Mouse (Mus musculus): ENCODE measurements around the gene Ccdc38. TPM values are rescaled to one million over a fixed set of nuclear protein-coding genes. Genes with fewer than 3 reads are reported as not detected.

Ccdc38 gene
- polyA plus RNA-seq, 1 experiment from 2014 or later = 0.34 TPM

DNA sequence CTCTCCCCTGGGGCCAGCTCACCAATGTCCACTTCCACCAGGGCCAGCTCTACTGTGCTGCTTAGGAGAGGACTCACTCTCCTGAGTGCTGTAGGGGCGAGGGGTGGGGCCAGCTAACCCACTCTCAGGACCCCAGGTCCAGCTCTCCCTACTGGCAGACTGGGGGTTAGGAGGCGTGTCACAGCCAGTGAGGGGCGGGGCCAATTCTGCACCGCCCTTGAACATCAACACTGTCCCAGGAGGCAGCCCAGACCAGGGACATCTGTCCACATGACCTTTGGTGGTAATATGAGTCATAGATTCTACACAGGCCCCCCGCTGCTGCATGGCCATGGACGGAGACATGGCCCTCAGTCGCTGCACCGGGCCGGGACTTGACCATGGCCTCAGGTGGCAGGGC is 19.4 kb downstream of the Ccdc38 start:
- no peak overlapping the region for H3K27ac ChIP-seq (replicated peaks; ENCODE audit: low read depth, low read length)
- H3K4me2 ChIP-seq (ENCODE audit: low read length) = no peak overlapping the region
- no peaks in the 10 kb centered on the region for H3K9me3 ChIP-seq (ENCODE audit: control insufficient read depth, low read length)
- H3K27me3 ChIP-seq (ENCODE audit: control insufficient read depth, insufficient read depth, low read length) = no peaks in the 10 kb centered on the region
- no peak for DNase-seq
- no peaks in the 10 kb centered on the region for H3K4me1 ChIP-seq (ENCODE audit: control insufficient read depth, insufficient read depth, low read length)
- H3K9ac ChIP-seq (replicated peaks; ENCODE audit: low read length) = no peak overlapping the region
- no peaks in the 10 kb centered on the region for H3K36me3 ChIP-seq (ENCODE audit: control insufficient read depth, insufficient read depth, low read length)
- no peak overlapping the region for H3K4me3 ChIP-seq (replicated peaks; ENCODE audit: low read depth, low read length)
- no peak for ATAC-seq (ENCODE audit: low FRiP score, low TSS enrichment)
- 57% methylated on average over 9 of the region's 9 CpGs for WGBS

DNA sequence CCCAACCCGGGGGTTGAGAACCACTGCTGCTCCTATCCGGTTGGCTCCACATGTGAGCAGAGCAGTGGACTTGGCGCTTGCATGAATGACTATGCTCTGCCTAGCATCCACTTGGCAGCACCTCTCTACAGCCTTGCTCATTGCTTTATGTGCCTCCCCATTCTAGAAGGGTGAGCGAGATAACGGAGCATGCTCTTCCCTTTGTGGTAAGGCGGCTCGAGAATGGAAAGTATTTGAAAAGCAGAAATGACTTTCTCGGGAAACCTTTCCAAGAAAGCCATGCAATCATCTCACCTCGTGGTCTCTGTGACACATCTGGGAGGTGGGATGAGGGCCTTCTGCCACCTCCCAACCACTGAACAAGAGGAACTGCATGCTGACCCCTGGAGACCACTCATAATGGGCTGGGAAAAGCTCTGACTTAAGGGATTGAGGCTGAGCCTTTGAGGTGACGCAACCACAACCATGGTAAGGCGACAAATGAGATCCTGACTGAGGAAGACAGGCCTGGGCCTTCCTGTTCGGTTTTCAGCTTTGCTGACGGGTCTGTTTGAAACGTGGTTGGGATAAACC is 24.2 kb downstream of the Ccdc38 start:
- Histone ChIP-seq H3K4me2 (ENCODE audit: low read length) (no peak overlapping the region), H3K9me3 (ENCODE audit: control insufficient read depth, low read length) (no peaks in the 10 kb centered on the region), H3K9ac (replicated peaks; ENCODE audit: low read length) (no peak overlapping the region), H3K4me1 (ENCODE audit: control insufficient read depth, insufficient read depth, low read length) (no peaks in the 10 kb centered on the region), H3K27ac (replicated peaks; ENCODE audit: low read depth, low read length) (no peak overlapping the region), H3K27me3 (ENCODE audit: control insufficient read depth, insufficient read depth, low read length) (no peaks in the 10 kb centered on the region), H3K4me3 (replicated peaks; ENCODE audit: low read depth, low read length) (no peak overlapping the region), H3K36me3 (ENCODE audit: control insufficient read depth, insufficient read depth, low read length) (no peaks in the 10 kb centered on the region)
- ATAC-seq (ENCODE audit: low FRiP score, low TSS enrichment) (no peak), DNase-seq (no peak)
- WGBS = 88% methylated on average over 14 of the region's 14 CpGs

DNA sequence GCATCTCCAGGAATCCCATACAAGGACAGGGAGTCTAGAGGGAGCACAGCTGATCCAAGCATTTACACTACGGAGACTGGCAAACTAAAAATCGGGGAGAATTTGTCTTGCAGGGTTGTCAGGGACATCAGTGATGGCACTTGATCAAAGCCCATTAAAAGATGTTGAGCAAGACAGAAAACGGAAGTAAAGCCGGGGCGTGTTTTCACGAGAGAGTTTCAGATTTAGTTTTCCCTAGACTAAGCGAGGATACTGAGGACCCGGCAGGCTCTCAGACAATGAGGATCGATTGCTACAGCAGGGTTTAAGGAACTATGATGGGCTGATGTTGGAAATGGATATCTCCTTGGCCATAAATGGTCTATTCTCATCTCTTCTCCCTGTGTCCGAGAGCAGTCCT is 26.6 kb downstream of the Ccdc38 start:
- Histone ChIP-seq H3K4me3 (replicated peaks; ENCODE audit: low read depth, low read length) (no peak overlapping the region), H3K9me3 (ENCODE audit: control insufficient read depth, low read length) (no peaks in the 10 kb centered on the region), H3K27ac (replicated peaks; ENCODE audit: low read depth, low read length) (no peak overlapping the region), H3K4me2 (ENCODE audit: low read length) (no peak overlapping the region), H3K4me1 (ENCODE audit: control insufficient read depth, insufficient read depth, low read length) (no peaks in the 10 kb centered on the region), H3K36me3 (ENCODE audit: control insufficient read depth, insufficient read depth, low read length) (no peaks in the 10 kb centered on the region), H3K9ac (replicated peaks; ENCODE audit: low read length) (no peak overlapping the region), H3K27me3 (ENCODE audit: control insufficient read depth, insufficient read depth, low read length) (no peaks in the 10 kb centered on the region)
- ATAC-seq (ENCODE audit: low FRiP score, low TSS enrichment) = no peak
- WGBS = 89% methylated on average over 10 of the region's 10 CpGs
- DNase-seq = no peak

DNA sequence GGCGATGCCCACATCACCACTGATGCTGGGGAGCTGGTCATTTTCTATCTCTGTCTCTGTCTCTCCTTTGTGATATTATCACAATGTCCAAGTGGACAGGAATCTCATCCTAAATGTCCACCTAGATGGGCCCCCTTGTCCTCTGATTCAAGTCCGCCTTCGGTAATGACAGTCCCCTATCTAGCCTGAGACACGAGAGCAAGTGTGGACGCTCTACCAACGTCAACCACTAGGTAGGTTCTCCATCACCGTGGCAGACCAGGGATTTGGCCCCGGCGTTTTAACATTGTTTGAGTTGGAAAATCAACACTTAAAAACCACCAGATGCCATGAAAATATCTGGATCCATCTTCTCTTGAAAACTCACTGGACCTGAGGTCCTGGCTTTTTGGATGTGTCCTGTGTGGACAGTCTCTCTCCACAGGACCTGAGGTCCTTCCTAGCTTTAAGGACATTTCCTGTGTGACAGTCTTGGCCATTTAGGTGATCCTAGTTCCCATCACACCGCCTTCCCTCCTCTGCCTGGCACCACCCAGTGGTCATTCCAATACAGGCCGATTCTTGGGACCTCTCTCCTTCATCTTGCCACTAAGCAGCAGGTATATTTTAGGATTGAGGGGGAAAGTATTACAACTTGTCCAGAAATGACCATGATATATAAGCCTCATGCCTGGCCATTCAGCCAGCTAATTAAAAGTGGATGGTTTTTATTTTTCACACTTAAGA is 27.6 kb downstream of the Ccdc38 start:
- Histone ChIP-seq H3K4me1 (ENCODE audit: control insufficient read depth, insufficient read depth, low read length) (no peaks in the 10 kb centered on the region), H3K27me3 (ENCODE audit: control insufficient read depth, insufficient read depth, low read length) (no peaks in the 10 kb centered on the region), H3K36me3 (ENCODE audit: control insufficient read depth, insufficient read depth, low read length) (no peaks in the 10 kb centered on the region), H3K9me3 (ENCODE audit: control insufficient read depth, low read length) (no peaks in the 10 kb centered on the region), H3K4me2 (ENCODE audit: low read length) (no peak overlapping the region), H3K9ac (replicated peaks; ENCODE audit: low read length) (no peak overlapping the region), H3K4me3 (replicated peaks; ENCODE audit: low read depth, low read length) (no peak overlapping the region), H3K27ac (replicated peaks; ENCODE audit: low read depth, low read length) (no peak overlapping the region)
- no peak for DNase-seq
- ATAC-seq (ENCODE audit: low FRiP score, low TSS enrichment) = no peak
- WGBS = 90% methylated on average over 11 of the region's 11 CpGs

DNA sequence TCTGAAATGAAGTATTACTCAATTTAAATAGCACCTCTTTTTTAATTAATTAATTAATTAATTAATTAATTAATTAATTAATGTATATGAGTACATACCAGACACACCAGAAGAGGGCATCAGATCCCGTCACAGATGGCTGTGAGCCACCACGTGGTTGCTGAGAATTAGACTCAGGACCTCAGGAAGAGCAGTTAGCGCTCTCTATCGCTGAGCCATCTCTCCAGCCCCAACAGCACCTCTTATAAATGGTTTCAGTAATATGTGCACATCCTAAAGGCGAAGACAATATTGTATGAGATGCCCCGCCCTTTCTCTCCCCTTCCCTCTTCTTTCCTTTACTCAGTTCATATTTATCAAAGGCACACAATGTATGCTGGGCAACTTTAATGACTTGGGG is 28.2 kb downstream of the Ccdc38 start:
- Histone ChIP-seq H3K9me3 (ENCODE audit: control insufficient read depth, low read length) (no peaks in the 10 kb centered on the region), H3K27ac (replicated peaks; ENCODE audit: low read depth, low read length) (no peak overlapping the region), H3K9ac (replicated peaks; ENCODE audit: low read length) (no peak overlapping the region), H3K27me3 (ENCODE audit: control insufficient read depth, insufficient read depth, low read length) (no peaks in the 10 kb centered on the region), H3K4me3 (replicated peaks; ENCODE audit: low read depth, low read length) (no peak overlapping the region), H3K4me1 (ENCODE audit: control insufficient read depth, insufficient read depth, low read length) (no peaks in the 10 kb centered on the region), H3K36me3 (ENCODE audit: control insufficient read depth, insufficient read depth, low read length) (no peaks in the 10 kb centered on the region), H3K4me2 (ENCODE audit: low read length) (no peak overlapping the region)
- 87% methylated on average over 6 of the region's 6 CpGs for WGBS
- DNase-seq = no peak
- ATAC-seq (ENCODE audit: low FRiP score, low TSS enrichment) = no peak

DNA sequence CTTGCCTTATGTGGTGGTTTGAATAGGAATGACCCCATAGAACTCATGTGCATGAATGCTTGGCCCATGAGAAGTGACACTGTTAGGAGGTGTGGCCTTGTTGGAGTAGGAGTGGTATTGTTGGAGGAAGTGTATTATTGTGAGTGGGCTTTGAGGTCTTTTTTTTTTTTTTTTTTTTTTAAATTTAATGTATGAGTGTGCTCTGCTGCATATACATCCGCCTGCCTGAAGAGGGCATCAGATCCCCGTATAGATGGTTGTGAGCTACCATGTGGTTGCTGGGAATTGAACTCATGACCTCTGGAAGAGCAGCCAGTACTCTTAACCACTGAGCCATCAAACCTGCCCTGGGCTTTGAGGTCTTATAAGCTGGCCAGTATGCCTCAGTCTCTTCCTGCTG is 31.8 kb downstream of the Ccdc38 start:
- Histone ChIP-seq H3K4me1 (ENCODE audit: control insufficient read depth, insufficient read depth, low read length) (no peaks in the 10 kb centered on the region), H3K36me3 (ENCODE audit: control insufficient read depth, insufficient read depth, low read length) (no peaks in the 10 kb centered on the region), H3K27me3 (ENCODE audit: control insufficient read depth, insufficient read depth, low read length) (no peaks in the 10 kb centered on the region), H3K9me3 (ENCODE audit: control insufficient read depth, low read length) (no peaks in the 10 kb centered on the region), H3K27ac (replicated peaks; ENCODE audit: low read depth, low read length) (no peak overlapping the region), H3K9ac (replicated peaks; ENCODE audit: low read length) (no peak overlapping the region), H3K4me3 (replicated peaks; ENCODE audit: low read depth, low read length) (no peak overlapping the region), H3K4me2 (ENCODE audit: low read length) (no peak overlapping the region)
- DNase-seq (no peak), ATAC-seq (ENCODE audit: low FRiP score, low TSS enrichment) (no peak)
- 66% methylated on average over 2 of the region's 2 CpGs for WGBS

DNA sequence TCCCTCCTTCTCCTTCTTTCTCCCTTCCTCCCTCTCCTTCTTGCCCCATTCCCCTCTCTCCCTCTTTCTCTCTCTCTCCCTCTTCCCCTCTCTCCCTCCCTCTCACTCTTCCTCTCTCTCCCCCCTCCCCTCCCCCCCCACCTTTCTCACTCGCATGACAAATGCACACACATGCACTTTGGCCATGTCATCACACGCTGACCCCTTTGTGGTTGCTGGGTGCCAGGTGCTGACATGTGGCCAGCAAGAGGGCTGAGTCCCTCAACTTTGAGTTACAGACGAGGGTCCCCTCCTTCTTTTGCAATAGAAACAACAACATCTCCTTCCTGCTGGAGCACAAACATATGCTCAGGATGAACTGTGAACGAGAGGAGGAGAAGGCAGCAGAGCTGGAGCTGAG is 34.5 kb downstream of the Ccdc38 start:
- Histone ChIP-seq H3K9ac (replicated peaks; ENCODE audit: low read length) (no peak overlapping the region), H3K4me3 (replicated peaks; ENCODE audit: low read depth, low read length) (no peak overlapping the region), H3K27me3 (ENCODE audit: control insufficient read depth, insufficient read depth, low read length) (no peaks in the 10 kb centered on the region), H3K4me2 (ENCODE audit: low read length) (no peak overlapping the region), H3K9me3 (ENCODE audit: control insufficient read depth, low read length) (no peaks in the 10 kb centered on the region), H3K27ac (replicated peaks; ENCODE audit: low read depth, low read length) (no peak overlapping the region), H3K36me3 (ENCODE audit: control insufficient read depth, insufficient read depth, low read length) (0 out of 2 replicates have a peak, but pooled peaks cover 3% of the 10 kb centered on the region), H3K4me1 (ENCODE audit: control insufficient read depth, insufficient read depth, low read length) (no peaks in the 10 kb centered on the region)
- DNase-seq (no peak), ATAC-seq (ENCODE audit: low FRiP score, low TSS enrichment) (no peak)
- WGBS = 73% methylated on average over 4 of the region's 4 CpGs

DNA sequence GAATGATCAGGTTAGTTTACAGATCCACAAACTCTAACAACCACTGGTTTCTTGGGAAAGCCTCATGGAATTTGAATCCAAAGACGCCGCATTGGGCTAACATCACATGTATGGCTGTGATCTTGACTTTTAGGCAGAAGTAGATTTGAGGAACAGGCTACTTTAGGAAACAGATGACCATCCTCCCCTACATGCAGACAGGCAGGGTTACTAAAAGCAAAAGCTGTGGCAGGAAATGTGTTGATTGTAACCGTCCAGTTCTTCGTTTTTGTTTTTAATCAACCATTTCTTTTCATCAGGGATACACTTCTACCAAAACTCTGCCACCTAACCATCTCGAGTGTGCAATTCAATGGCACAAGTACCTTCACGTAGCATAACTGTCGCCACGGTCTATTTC is 35.5 kb downstream of the Ccdc38 start:
- no peak overlapping the region for H3K4me2 ChIP-seq (ENCODE audit: low read length)
- ATAC-seq (ENCODE audit: low FRiP score, low TSS enrichment) = no peak
- DNase-seq = no peak

DNA sequence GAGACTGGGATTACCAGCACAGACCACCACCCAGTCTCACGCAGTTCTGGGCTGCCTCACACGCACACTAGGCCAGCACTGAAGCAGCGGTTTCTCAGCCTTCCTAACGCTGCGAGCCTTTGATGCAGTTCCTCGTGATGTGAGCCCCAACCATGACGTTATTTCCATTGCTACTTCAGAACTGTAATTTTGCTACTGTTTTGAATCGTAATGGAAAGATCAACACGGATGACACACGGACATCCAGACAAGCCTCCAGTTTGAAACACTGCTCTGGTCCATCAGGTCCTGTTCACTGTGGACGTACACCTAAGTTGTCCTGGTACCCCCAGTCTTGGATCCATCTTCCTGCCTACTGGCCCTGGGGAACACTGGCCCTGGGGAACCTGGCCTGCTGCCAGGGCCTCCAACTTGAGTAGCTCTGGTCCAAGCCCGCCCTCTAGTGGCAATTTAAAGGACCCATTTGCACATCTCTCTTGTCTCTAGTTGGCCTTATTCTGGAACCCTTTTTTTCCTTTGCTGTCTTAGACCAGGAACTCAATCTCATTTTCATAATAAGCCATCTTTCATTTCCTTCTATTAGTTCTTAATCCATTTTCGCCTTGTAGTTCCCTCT is 36.9 kb downstream of the Ccdc38 start:
- H3K4me2 ChIP-seq (ENCODE audit: low read length) = no peak overlapping the region
- ATAC-seq (ENCODE audit: low FRiP score, low TSS enrichment) = no peak
- no peak overlapping the region for H3K4me3 ChIP-seq (replicated peaks; ENCODE audit: low read depth, low read length)
- peak; percentile 89 for DNase-seq
- H3K27me3 ChIP-seq (ENCODE audit: control insufficient read depth, insufficient read depth, low read length) = no peaks in the 10 kb centered on the region
- no peaks in the 10 kb centered on the region for H3K9me3 ChIP-seq (ENCODE audit: control insufficient read depth, low read length)
- H3K27ac ChIP-seq (replicated peaks; ENCODE audit: low read depth, low read length) = no peak overlapping the region
- 70% methylated on average over 13 of the region's 13 CpGs for WGBS
- no peaks in the 10 kb centered on the region for H3K4me1 ChIP-seq (ENCODE audit: control insufficient read depth, insufficient read depth, low read length)
- no peak overlapping the region for H3K9ac ChIP-seq (replicated peaks; ENCODE audit: low read length)
- peaks cover 9% of the 10 kb centered on the region for H3K36me3 ChIP-seq (ENCODE audit: control insufficient read depth, insufficient read depth, low read length)

More for the DNA sequence above, 35.5 kb downstream of the Ccdc38 start:
- Histone ChIP-seq H3K4me1 (ENCODE audit: control insufficient read depth, insufficient read depth, low read length) (no peaks in the 10 kb centered on the region), H3K9me3 (ENCODE audit: control insufficient read depth, low read length) (no peaks in the 10 kb centered on the region), H3K27me3 (ENCODE audit: control insufficient read depth, insufficient read depth, low read length) (no peaks in the 10 kb centered on the region), H3K27ac (replicated peaks; ENCODE audit: low read depth, low read length) (no peak overlapping the region), H3K36me3 (ENCODE audit: control insufficient read depth, insufficient read depth, low read length) (0 out of 2 replicates have a peak, but pooled peaks cover 3% of the 10 kb centered on the region), H3K4me3 (replicated peaks; ENCODE audit: low read depth, low read length) (no peak overlapping the region), H3K9ac (replicated peaks; ENCODE audit: low read length) (no peak overlapping the region)
- WGBS = 95% methylated on average over 8 of the region's 8 CpGs
